7 mouse cellular contexts compared by ENCODE assay signal in the genomic region with DNA sequence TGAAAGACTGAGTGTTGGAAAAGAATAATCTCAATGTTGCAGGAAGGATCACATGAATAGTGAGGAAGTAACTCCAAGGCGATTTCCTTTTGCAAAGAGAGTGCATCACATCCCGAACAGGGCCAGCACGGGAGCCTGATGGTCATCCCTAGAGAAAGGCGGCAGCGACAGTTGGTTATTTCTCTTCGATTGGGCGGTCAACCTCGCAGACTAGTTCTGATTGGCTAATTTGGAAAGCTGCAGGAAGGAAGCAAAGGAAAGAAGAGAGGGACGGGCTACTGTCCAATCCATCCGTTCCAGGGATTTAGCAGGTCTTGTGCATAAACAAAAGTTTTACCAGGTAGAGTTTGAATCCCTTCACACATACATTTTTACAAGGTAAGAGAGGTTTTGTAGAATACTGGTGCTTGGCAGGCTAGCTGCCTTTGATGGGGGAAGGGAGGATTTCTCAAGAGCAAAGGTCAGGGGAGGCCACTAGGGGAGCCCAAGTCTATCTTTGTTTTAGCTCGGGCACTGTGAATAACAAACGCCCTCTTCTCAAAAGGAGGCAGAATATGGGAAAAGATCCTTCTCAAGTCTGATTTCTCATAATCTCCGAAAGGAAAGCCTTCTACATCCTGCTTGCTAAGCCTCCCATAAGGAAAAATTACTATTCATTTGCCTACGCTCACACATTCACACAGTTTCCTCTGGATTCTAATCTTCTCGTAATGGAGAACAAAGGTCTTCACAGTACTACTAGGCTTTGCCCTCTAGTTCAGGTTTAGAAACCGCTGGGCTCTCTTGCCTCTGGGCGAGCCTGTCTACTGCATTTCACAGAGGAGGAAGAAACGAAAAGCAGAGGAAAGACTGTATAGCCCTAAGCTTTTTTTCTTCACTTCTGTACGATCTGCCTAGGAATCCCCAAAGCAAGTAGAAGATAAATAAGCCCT.
DNase-seq lines count a peak whose midpoint lies in the region; ATAC-seq lines count a peak whose summit lies in the region.

No protein-coding gene starts in this region.

- no peak overlapping the region; the same call in 1 of the 2 replicates for H3K9ac ChIP-seq in forebrain, embryonic 15.5 days (replicated peaks)

- peak; percentile 48 for DNase-seq in Muller cell, postnatal 12 days (ENCODE audit: inconsistent ontology term)
- DNase-seq in hindbrain, embryonic 10.5 days (ENCODE audit: low spot score), result peak; percentile 72
- peak; percentile 43 for DNase-seq in layer of hippocampus, adult 9-10 months (ENCODE audit: low spot score)
- peak; percentile 21 for DNase-seq in right cerebral cortex, postnatal 14 days

- peak overlapping the region; percentile 80 for H3K27ac ChIP-seq in forebrain, embryonic 15.5 days (replicated peaks)
- H3K27ac ChIP-seq in hindbrain, embryonic 10.5 days, result peak overlapping the region; percentile 94

- ATAC-seq in cerebellum, adult (ENCODE audit: insufficient number of reproducible peaks, low FRiP score, low TSS enrichment), result peak; percentile 68; the same call in 1 of the 2 replicates
- peak; percentile 36 for ATAC-seq in forebrain, embryonic 15.5 days (replicated peaks)
- ATAC-seq in megakaryocyte, adult 5-6 weeks (ENCODE audit: poor library complexity, severe bottlenecking), result peak; percentile 82

- no peaks in the 10 kb centered on the region for H3K9me3 ChIP-seq in forebrain, embryonic 15.5 days
- H3K9me3 ChIP-seq in hindbrain, embryonic 10.5 days, result no peaks in the 10 kb centered on the region

- 23% methylated on average over 19 of the region's 19 CpGs for WGBS in forebrain, embryonic 15.5 days
- WGBS in hindbrain, embryonic 10.5 days, result 31% methylated on average over 19 of the region's 19 CpGs

- H3K27me3 ChIP-seq in forebrain, embryonic 15.5 days, result no peaks in the 10 kb centered on the region
- H3K27me3 ChIP-seq in hindbrain, embryonic 10.5 days (ENCODE audit: insufficient read depth, poor library complexity, severe bottlenecking), result no peaks in the 10 kb centered on the region

- peak overlapping the region; percentile 12 for H3K4me2 ChIP-seq in forebrain, embryonic 15.5 days (replicated peaks)

- H3K4me3 ChIP-seq in forebrain, embryonic 15.5 days, result no peak overlapping the region
- H3K4me3 ChIP-seq in hindbrain, embryonic 10.5 days, result peak overlapping the region; percentile 38

- H3K36me3 ChIP-seq in forebrain, embryonic 15.5 days, result no peaks in the 10 kb centered on the region
- H3K36me3 ChIP-seq in hindbrain, embryonic 10.5 days, result no peaks in the 10 kb centered on the region

- peaks cover 29% of the 10 kb centered on the region for H3K4me1 ChIP-seq in forebrain, embryonic 15.5 days
- peaks cover 46% of the 10 kb centered on the region for H3K4me1 ChIP-seq in hindbrain, embryonic 10.5 days (replicated peaks)

Comparison
In these comparisons a context has a peak if more than half of its experiments do, and no peak if none do; other contexts are left out.
1. DNase-seq: peak in every context shown above with its lines; median percentile 72 in hindbrain, embryonic 10.5 days; 48 in Muller cell, postnatal 12 days; 43 in layer of hippocampus, adult 9-10 months; 21 in right cerebral cortex, postnatal 14 days.